ENCODE assay signal across 13 mouse cellular contexts in genomic region chr6:108630701-108631100, GRCm38 (mm10). TPM values are rescaled to one million over a fixed set of nuclear protein-coding genes. Genes with fewer than 3 reads are reported as not detected.
A peak's percentile ranks its signal among the peaks of the same experiment; 100 is the strongest.
DNase-seq lines count a peak whose midpoint lies in the region; ATAC-seq and TF ChIP-seq lines count a peak whose summit lies in the region.
"Had no signal": no experiment of that assay in that cellular context is flagged by ENCODE, and none has a peak within 500 bp of the region (broad histone marks: within the 10 kb centered on the region; RNA-seq: fewer than 3 reads in every experiment).

No protein-coding gene starts in this region.

- H3K36me3 ChIP-seq in MEL (ENCODE audit: control insufficient read depth in 1 of 2, insufficient read depth in 2 of 2, low read length in 2 of 2), result no peaks in the 10 kb centered on the region; a peak in 1 of 4 replicates
- H3K36me3 ChIP-seq: forebrain, embryonic 10.5 days; neural tube, embryonic 13.5 days had no signal

- no peak overlapping the region for H3K4me3 ChIP-seq in MEL (ENCODE audit: control insufficient read depth in 1 of 2, insufficient read depth in 1 of 2, low read depth in 2 of 2, low read length in 2 of 2)
- H3K4me3 ChIP-seq: forebrain, embryonic 10.5 days; megakaryocyte, embryonic 14.5 days; neural tube, embryonic 13.5 days had no signal

- no peaks in the 10 kb centered on the region for H3K79me2 ChIP-seq in MEL (ENCODE audit: control insufficient read depth, insufficient read depth, low read length, poor library complexity)

- no peak overlapping the region for H3K9ac ChIP-seq in MEL (ENCODE audit: control insufficient read depth, low read depth, low read length, poor library complexity, severe bottlenecking)
- H3K9ac ChIP-seq: neural tube, embryonic 13.5 days had no signal

- H3K4me1 ChIP-seq in MEL (ENCODE audit: control insufficient read depth in 1 of 2, insufficient read depth in 2 of 2, low read length in 2 of 2), result no peaks in the 10 kb centered on the region; a peak in 1 of 4 replicates
- H3K4me1 ChIP-seq: forebrain, embryonic 10.5 days; neural tube, embryonic 13.5 days had no signal

- no peak for TF ChIP-seq RAD21 in MEL (IDR thresholded peaks at IDR 0.05; ENCODE audit: low read depth, low read length)

- no peak for TF ChIP-seq CTCF in MEL (IDR thresholded peaks at IDR 0.05 in 2 of 3, conservative IDR thresholded peaks at IDR 0.05 in 1 of 3; ENCODE audit: control insufficient read depth in 1 of 3, insufficient read depth in 1 of 3, low read depth in 2 of 3, low read length in 3 of 3, poor library complexity in 1 of 3, severe bottlenecking in 1 of 3)

- H3K9me3 ChIP-seq in MEL (replicated peaks; ENCODE audit: insufficient read depth, low read length), result no peaks in the 10 kb centered on the region
- H3K9me3 ChIP-seq: forebrain, embryonic 10.5 days had no signal

- TF ChIP-seq POLR2A in MEL (IDR thresholded peaks at IDR 0.05; ENCODE audit: control insufficient read depth in 1 of 2, insufficient read depth in 1 of 2, low read depth in 1 of 2, low read length in 2 of 2, poor library complexity in 1 of 2), result no peak

- no peaks in the 10 kb centered on the region for H3K27me3 ChIP-seq in MEL (ENCODE audit: control insufficient read depth in 1 of 2, insufficient read depth in 2 of 2, low read length in 2 of 2)
- H3K27me3 ChIP-seq: megakaryocyte, embryonic 14.5 days; neural tube, embryonic 13.5 days had no signal

- no peak for TF ChIP-seq EP300 in MEL (IDR thresholded peaks at IDR 0.05; ENCODE audit: low read depth in 1 of 2, low read length in 2 of 2)

- H3K27ac ChIP-seq in MEL (ENCODE audit: control insufficient read depth, low read depth, low read length), result no peak overlapping the region
- H3K27ac ChIP-seq: forebrain, embryonic 10.5 days; neural tube, embryonic 13.5 days had no signal

- ATAC-seq in frontal cortex, adult (ENCODE audit: low TSS enrichment), result no peak

- DNase-seq in B cell, adult 2 months, result peak; percentile 80 to 84
- DNase-seq in MEL (ENCODE audit: low read depth, low spot score), result peak; percentile 76
- DNase-seq in lung, postnatal 4 days, result peak; percentile 29 to 36
- peak; percentile 15 to 31 for DNase-seq in spleen, postnatal 14 days (ENCODE audit: low spot score in 2 of 2)
- DNase-seq in layer of hippocampus, adult 9-10 months (ENCODE audit: low spot score), result no peak
- no peak for DNase-seq in cerebellum, postnatal 36 days
- no peak for DNase-seq in embryo, embryonic 10 days (ENCODE audit: low spot score)
- DNase-seq: adrenal gland, postnatal 10 days; kidney, adult 9 months had no signal

TF ChIP-seq in MEL, 35 proteins besides CTCF, POLR2A, EP300 and RAD21:
- TF ChIP-seq ZKSCAN1 (IDR thresholded peaks at IDR 0.05; ENCODE audit: low read depth, low read length), result no peak
- no peak for TF ChIP-seq JUND (IDR thresholded peaks at IDR 0.05; ENCODE audit: low read depth, low read length)
- TF ChIP-seq SMC3 (IDR thresholded peaks at IDR 0.05; ENCODE audit: low read depth, low read length), result no peak
- no peak for TF ChIP-seq USF2 (IDR thresholded peaks at IDR 0.05; ENCODE audit: borderline replicate concordance in 1 of 2, insufficient read depth in 1 of 2, low read depth in 1 of 2, low read length in 2 of 2)
- no peak for TF ChIP-seq TBP (IDR thresholded peaks at IDR 0.05; ENCODE audit: low read depth, low read length)
- no peak for TF ChIP-seq MAFK (IDR thresholded peaks at IDR 0.05; ENCODE audit: borderline replicate concordance, low read depth, low read length)
- no peak for TF ChIP-seq GATA1 (IDR thresholded peaks at IDR 0.05; ENCODE audit: low read depth, low read length)
- no peak for TF ChIP-seq RCOR1 (IDR thresholded peaks at IDR 0.05; ENCODE audit: low read depth, low read length)
- no peak for TF ChIP-seq MAX (IDR thresholded peaks at IDR 0.05; ENCODE audit: low read length)
- no peak for TF ChIP-seq GABPA (IDR thresholded peaks at IDR 0.05; ENCODE audit: low read depth, low read length)
- TF ChIP-seq CHD2 (IDR thresholded peaks at IDR 0.05; ENCODE audit: low read length), result no peak

RNA-seq across cellular contexts. Expression of gene Bhlhe40, which starts 29.7 kb away (rescaled TPM):
- total RNA-seq in MEL (2012; rRNA removed), result 15.8 and 15.9 TPM in 2 replicates
- polyA plus RNA-seq in MEL (2012; ENCODE audit: insufficient read depth in 1 of 2, insufficient read length in 2 of 2, low read depth in 1 of 2, low replicate concordance in 2 of 2, missing spikeins in 1 of 2), result 10 to 100 TPM in 1 of 2 experiments, not detected in 1; 21.6 TPM

Comparison
In these comparisons a context has a peak if more than half of its experiments do, and no peak if none do; other contexts are left out.
1. DNase-seq: peak in B cell, adult 2 months (2 of 2), MEL (single experiment), lung, postnatal 4 days (2 of 2) and spleen, postnatal 14 days (2 of 2); none in layer of hippocampus, adult 9-10 months (single experiment), cerebellum, postnatal 36 days (0 of 2) and embryo, embryonic 10 days (single experiment).